Mouse (Mus musculus) CH12.LX (cell line): Measurements from ENCODE around the gene Capn13. TPM values are rescaled to one million over a fixed set of nuclear protein-coding genes. Genes with fewer than 3 reads are reported as not detected.

Experiments used
- DNase-seq: peaks from one replicate; pipeline ENCODE4 v3.0.0-alpha.2; 2013; ENCODE audit errors: extremely low read depth
- H3K27ac ChIP-seq: 2 replicates; pipeline ENCODE4 v1.5.1; 2012; ENCODE audit warnings: low read depth, mild to moderate bottlenecking, control low read depth, moderate library complexity; ENCODE audit not compliant: insufficient read depth
- H3K27me3 ChIP-seq: replicated peaks from 2 replicates; pipeline ENCODE3; 2012; ENCODE audit warnings: inconsistent platforms
- H3K36me3 ChIP-seq, 2 experiments: replicated peaks in 1 of 2; 2 replicates each; pipeline versions ENCODE3 to v1.6.1; 2012; ENCODE audit warnings: inconsistent platforms in 1 of 2, low read length in 1 of 2, mild to moderate bottlenecking in 1 of 2, mixed read lengths in 1 of 2, moderate library complexity in 1 of 2; ENCODE audit not compliant: control insufficient read depth in 1 of 2, insufficient read depth in 1 of 2
- H3K4me1 ChIP-seq, 2 experiments: 2 replicates each; pipeline ENCODE4 v1.6.1; 2012; ENCODE audit warnings: inconsistent platforms in 1 of 2, moderate library complexity in 1 of 2; ENCODE audit not compliant: insufficient read depth in 2 of 2, control insufficient read depth in 1 of 2
- H3K4me2 ChIP-seq: 2 replicates; pipeline ENCODE4 v1.6.1; 2012; ENCODE audit warnings: low read depth, mild to moderate bottlenecking, control low read depth; ENCODE audit not compliant: poor library complexity, insufficient read depth, severe bottlenecking
- H3K4me3 ChIP-seq, 3 experiments: fragments of 150-350 bp in 1 of 3; sonication (generic) in 1 of 3; replicated peaks in 1 of 3; 2 replicates each; pipeline versions ENCODE3 to v1.5.1; 2011 to 2012; ENCODE audit warnings: low read depth in 2 of 3, low read length in 2 of 3, mild to moderate bottlenecking in 2 of 3, moderate library complexity in 2 of 3, control low read depth in 1 of 3, improper control_type of control experiment in 1 of 3, inconsistent platforms in 1 of 3, mixed read lengths in 1 of 3; ENCODE audit not compliant: poor library complexity in 1 of 3
- H3K79me2 ChIP-seq: replicated peaks from 2 replicates; pipeline ENCODE4 v1.6.1; 2012; ENCODE audit warnings: mild to moderate bottlenecking, moderate library complexity; ENCODE audit not compliant: control insufficient read depth, poor library complexity, insufficient read depth, severe bottlenecking; ENCODE audit errors: extremely low read depth
- H3K9ac ChIP-seq: 2 replicates; pipeline ENCODE4 v1.6.1; 2012; ENCODE audit warnings: low read depth, mild to moderate bottlenecking, control low read depth, moderate library complexity; ENCODE audit not compliant: insufficient read depth
- H3K9me3 ChIP-seq: replicated peaks from 2 replicates; pipeline ENCODE3; 2012; ENCODE audit warnings: low read length, inconsistent platforms, mixed read lengths
- BHLHE40 ChIP-seq: IDR thresholded peaks from 2 replicates; pipeline ENCODE4 v1.6.1; 2011; ENCODE audit warnings: mild to moderate bottlenecking, low read depth, low read length, improper control_type of control experiment
- CHD1 ChIP-seq: IDR thresholded peaks from 2 replicates; pipeline ENCODE4 v1.6.1; 2012; ENCODE audit warnings: low read depth, low read length, improper control_type of control experiment, inconsistent platforms
- CHD2 ChIP-seq: IDR thresholded peaks from 2 replicates; pipeline ENCODE4 v1.6.1; 2011; ENCODE audit warnings: low read length, improper control_type of control experiment
- ELF1 ChIP-seq: IDR thresholded peaks from 2 replicates; pipeline ENCODE4 v1.6.1; 2014; ENCODE audit warnings: low read depth, mild to moderate bottlenecking, inconsistent platforms, low read length, improper control_type of control experiment
- EP300 ChIP-seq: IDR thresholded peaks from 2 replicates; pipeline ENCODE4 v1.6.1; 2011; ENCODE audit warnings: low read length, improper control_type of control experiment
- ETS1 ChIP-seq: conservative IDR thresholded peaks from 2 replicates; pipeline ENCODE4 v1.6.1; 2012; ENCODE audit warnings: low read depth, mild to moderate bottlenecking, inconsistent platforms, low read length, improper control_type of control experiment, moderate library complexity
- HCFC1 ChIP-seq: IDR thresholded peaks from 2 replicates; pipeline ENCODE4 v1.6.1; 2012; ENCODE audit warnings: low read depth, mild to moderate bottlenecking, inconsistent platforms, low read length, improper control_type of control experiment
- IRF4 ChIP-seq: IDR thresholded peaks from 2 replicates; pipeline ENCODE4 v1.6.1; 2014; ENCODE audit warnings: low read depth, mild to moderate bottlenecking, inconsistent platforms, low read length, improper control_type of control experiment
- JUN ChIP-seq: IDR thresholded peaks from 2 replicates; pipeline ENCODE4 v1.6.1; 2011; ENCODE audit warnings: low read depth, mild to moderate bottlenecking, low read length, improper control_type of control experiment, moderate library complexity; ENCODE audit not compliant: insufficient read depth
- JUND ChIP-seq: conservative IDR thresholded peaks from 2 replicates; pipeline ENCODE4 v1.6.1; 2011; ENCODE audit warnings: low read depth, low read length, improper control_type of control experiment
- MAFK ChIP-seq: IDR thresholded peaks from 2 replicates; pipeline ENCODE4 v1.6.1; 2011; ENCODE audit warnings: low read length, improper control_type of control experiment; ENCODE audit not compliant: insufficient replicate concordance
- MAX ChIP-seq: IDR thresholded peaks from 2 replicates; pipeline ENCODE4 v1.6.1; 2011; ENCODE audit warnings: low read length, improper control_type of control experiment
- NELFE ChIP-seq: IDR thresholded peaks from 2 replicates; pipeline ENCODE4 v1.6.1; 2011; ENCODE audit warnings: low read depth, low read length, improper control_type of control experiment
- NRF1 ChIP-seq: IDR thresholded peaks from 2 replicates; pipeline ENCODE4 v1.6.1; 2014; ENCODE audit warnings: low read depth, mild to moderate bottlenecking, inconsistent platforms, low read length, improper control_type of control experiment, moderate library complexity
- POLR2A ChIP-seq: IDR thresholded peaks from 2 replicates; pipeline ENCODE4 v1.6.1; 2011; ENCODE audit warnings: low read depth, mild to moderate bottlenecking, improper control_type of control experiment, low read length
- POLR2AphosphoS2 ChIP-seq: IDR thresholded peaks from 2 replicates; pipeline ENCODE4 v1.6.1; 2011; ENCODE audit warnings: low read depth, low read length, improper control_type of control experiment
- SIN3A ChIP-seq: IDR thresholded peaks from 2 replicates; pipeline ENCODE4 v1.6.1; 2012; ENCODE audit warnings: low read length, improper control_type of control experiment, inconsistent platforms
- TBP ChIP-seq: conservative IDR thresholded peaks from 2 replicates; pipeline ENCODE4 v1.6.1; 2011; ENCODE audit warnings: low read depth, low read length, improper control_type of control experiment
- TCF12 ChIP-seq: IDR thresholded peaks from 2 replicates; pipeline ENCODE4 v1.6.1; 2014; ENCODE audit warnings: low read depth, mild to moderate bottlenecking, inconsistent platforms, low read length, improper control_type of control experiment
- USF1 ChIP-seq: IDR thresholded peaks from 2 replicates; pipeline ENCODE4 v1.6.1; 2014; ENCODE audit warnings: low read depth, mild to moderate bottlenecking, inconsistent platforms, low read length, improper control_type of control experiment
- USF2 ChIP-seq: conservative IDR thresholded peaks from 2 replicates; pipeline ENCODE4 v1.6.1; 2011; ENCODE audit warnings: low read depth, low read length, improper control_type of control experiment
- ZC3H11A ChIP-seq: IDR thresholded peaks from 2 replicates; pipeline ENCODE4 v1.6.1; 2012; ENCODE audit warnings: low read depth, mild to moderate bottlenecking, inconsistent platforms, low read length, improper control_type of control experiment
- dilution Hi-C: fragments of 300-500 bp; cut with MboI; formaldehyde crosslinking; loops from 2 replicates; pipeline ENCODE4 v1.14.3; 2020; ENCODE audit warnings: low sequenced_read_pairs; ENCODE audit not compliant: extremely low pct_unique_long_range_greater_than_20kb, extremely low pct_ligation_motif_present
- in situ Hi-C: fragments of 300-500 bp; cut with MboI; formaldehyde crosslinking; loops from 3 replicates; pipeline ENCODE4 v1.14.3; 2019; ENCODE audit warnings: low sequenced_read_pairs, low pct_ligation_motif_present, low pct_unique_long_range_greater_than_20kb, mixed read lengths
- polyA plus RNA-seq: library from polyadenylated mRNA; unstranded; fragments of >175 nt; gene quantifications from 2 replicates; pipeline ENCODE4 v1.2.1, GENCODE M21; 2012; ENCODE audit warnings: low read depth; ENCODE audit not compliant: insufficient read length
- total RNA-seq, 2 experiments: library from RNA; depleted of rRNA; stranded (reverse); fragments of 300-350 nt in 1 of 2; fragments of >200 nt in 1 of 2; gene quantifications; 2 replicates each; pipeline ENCODE4 v1.2.3; 2012 to 2014

Gene Capn13
- total and polyA plus RNA-seq, 3 experiments, result not detected

DNA sequence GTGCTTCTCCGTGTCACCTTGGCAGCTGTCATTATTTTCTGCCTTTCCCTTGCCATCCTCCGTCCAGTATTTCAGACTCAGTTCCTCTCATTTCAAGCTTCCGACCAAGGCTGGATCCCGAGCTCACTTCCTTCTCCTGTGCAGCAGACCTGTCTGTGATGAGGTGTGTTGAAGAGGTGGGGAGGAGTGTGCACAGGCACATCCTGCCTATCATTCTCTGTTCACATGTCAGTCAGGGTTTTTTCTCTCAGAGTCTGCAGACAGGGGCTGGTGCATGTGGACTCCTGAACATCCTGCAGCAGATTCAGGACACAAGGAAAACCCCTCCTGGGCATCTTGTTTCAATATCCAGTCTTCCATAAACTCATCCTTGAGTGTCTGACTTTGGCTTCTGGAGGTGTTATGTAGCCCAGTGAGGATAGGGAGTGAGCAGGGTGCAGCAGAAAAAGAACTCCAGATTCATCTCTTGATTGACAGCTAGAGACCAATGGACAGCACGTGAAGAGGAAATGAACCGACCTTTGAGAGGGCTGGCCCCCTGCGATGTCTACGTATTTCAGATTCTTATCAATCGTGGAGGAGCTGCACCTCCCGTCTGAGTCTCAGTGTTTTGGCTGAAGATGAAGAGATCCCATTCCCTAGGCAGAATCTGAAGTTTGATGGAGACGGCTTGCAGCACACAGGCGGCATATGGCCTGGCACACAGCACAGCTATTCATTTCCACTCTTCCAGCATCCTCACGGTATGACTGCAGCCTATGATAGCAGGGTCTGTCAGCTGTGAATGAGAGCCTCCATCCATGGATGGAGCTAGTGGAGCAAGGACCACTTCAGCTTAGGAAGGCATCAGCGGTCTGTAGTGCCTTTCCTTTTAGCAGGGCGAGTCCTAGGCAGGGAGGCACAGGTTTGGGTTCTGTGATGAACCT is 129.5 kb downstream of the Capn13 start:
- no peak overlapping the region for H3K4me2 ChIP-seq
- no peaks in the 10 kb centered on the region for H3K79me2 ChIP-seq
- TF ChIP-seq POLR2AphosphoS2 (no peak), CHD2 (no peak)
- in situ Hi-C loops (no loop called here), dilution Hi-C loops (no loop called here)
- peaks cover 22 to 32% of the 10 kb centered on the region in 2 experiments for H3K4me1 ChIP-seq
- peaks cover 3% of the 10 kb centered on the region for H3K9me3 ChIP-seq
- H3K4me3 ChIP-seq, result no peak overlapping the region
- no peaks in the 10 kb centered on the region for H3K36me3 ChIP-seq
- DNase-seq, result no peak
- H3K27ac ChIP-seq, result no peak overlapping the region
- H3K9ac ChIP-seq, result no peak overlapping the region
- H3K27me3 ChIP-seq, result no peaks in the 10 kb centered on the region

- Histone ChIP-seq H3K4me1 (peaks cover 20 to 27% of the 10 kb centered on the region in 2 experiments; a peak in 3 of 4 replicates), H3K9ac (no peak overlapping the region), H3K4me3 (no peak overlapping the region), H3K9me3 (peaks cover 2% of the 10 kb centered on the region), H3K36me3 (no peaks in the 10 kb centered on the region), H3K27me3 (no peaks in the 10 kb centered on the region), H3K79me2 (no peaks in the 10 kb centered on the region), H3K27ac (peak overlapping the region; percentile 37), H3K4me2 (no peak overlapping the region)
- peak; percentile 90 for DNase-seq
- dilution Hi-C loops (no loop called here), in situ Hi-C loops (no loop called here)
- peak; percentile 80 for TF ChIP-seq TCF12
- TF ChIP-seq POLR2A, result peak; percentile 57
- TF ChIP-seq EP300, result peak; percentile 54
- TF ChIP-seq CHD1, result no peak
- TF ChIP-seq SIN3A, result 0 out of 2 replicates have a peak, but pooled peaks have one; percentile 19
- TF ChIP-seq ZC3H11A, result no peak
- TF ChIP-seq MAFK, result no peak
- peak; percentile 53 for TF ChIP-seq ELF1
- TF ChIP-seq MAX, result peak; percentile 80
- TF ChIP-seq USF1, result peak; percentile 78
- TF ChIP-seq NELFE, result no peak
- TF ChIP-seq BHLHE40, result peak; percentile 97
- peak; percentile 62 for TF ChIP-seq USF2
- TF ChIP-seq TBP, result 0 out of 2 replicates have a peak, but pooled peaks have one; percentile 45
- 0 out of 2 replicates have a peak, but pooled peaks have one; percentile 6 for TF ChIP-seq NRF1
- peak; percentile 78 for TF ChIP-seq ETS1
- TF ChIP-seq HCFC1, result 0 out of 2 replicates have a peak, but pooled peaks have one; percentile 7
- no peak for TF ChIP-seq POLR2AphosphoS2
- TF ChIP-seq JUND, result 0 out of 2 replicates have a peak, but pooled peaks have one; percentile 25
- TF ChIP-seq JUN, result 0 out of 2 replicates have a peak, but pooled peaks have one; percentile 22
- peak; percentile 61; the same call in 1 of the 2 replicates for TF ChIP-seq IRF4
Observed at GRCm38 (mm10) chr17:73263077-73263501, 137.6 kb downstream of the Capn13 start.
